Mouse (Mus musculus) T-helper 1 cell (primary cell): Measurements from ENCODE around the gene Ccdc120.

ENCODE experiments used
- in situ Hi-C: fragments of 300-600 bp; cut with MboI, MseI; formaldehyde crosslinking; loops from one replicate; pipeline ENCODE4 v1.15.1; 2025; ENCODE audit warnings: high pct_unique_total_duplicates

Ccdc120 gene

GRCm38 (mm10) chrX:7750432-7751116 is at the start of gene Ccdc120:
TSS of gene Ccdc120 (minus strand) at chrX:7750905.
- in situ Hi-C loops, result no loop called here

- in situ Hi-C loops, result no loop called here
Observed at GRCm38 (mm10) chrX:7797327-7797726, 46.6 kb upstream of the Ccdc120 start.

- in situ Hi-C loops, result no loop called here
Observed at GRCm38 (mm10) chrX:7795016-7795415, 44.3 kb upstream of the Ccdc120 start.

- in situ Hi-C loops, result no loop called here
Observed at GRCm38 (mm10) chrX:7793361-7793760, 42.7 kb upstream of the Ccdc120 start.

- in situ Hi-C loops, result no loop called here
Observed at GRCm38 (mm10) chrX:7790309-7790708, 39.6 kb upstream of the Ccdc120 start.

GRCm38 (mm10) chrX:7789542-7790136 is 38.9 kb upstream of the Ccdc120 start, which contains the start of gene Gripap1:
TSS of gene Gripap1 (plus strand) at chrX:7789765.
- in situ Hi-C loops, result no loop called here

GRCm38 (mm10) chrX:7782603-7783092 is 31.9 kb upstream of the Ccdc120 start:
- in situ Hi-C loops, result no loop called here

GRCm38 (mm10) chrX:7779294-7779693 is 28.6 kb upstream of the Ccdc120 start:
- in situ Hi-C loops, result no loop called here

GRCm38 (mm10) chrX:7778450-7779244 is 27.9 kb upstream of the Ccdc120 start:
- in situ Hi-C loops, result no loop called here

- in situ Hi-C loops, result no loop called here
Observed at GRCm38 (mm10) chrX:7776329-7777082, 25.8 kb upstream of the Ccdc120 start.

GRCm38 (mm10) chrX:7775501-7776205 is 24.9 kb upstream of the Ccdc120 start:
- in situ Hi-C loops, result no loop called here

GRCm38 (mm10) chrX:7772766-7773165 is 22.1 kb upstream of the Ccdc120 start:
- in situ Hi-C loops, result no loop called here

- in situ Hi-C loops, result no loop called here
Observed at GRCm38 (mm10) chrX:7769302-7770017, 18.8 kb upstream of the Ccdc120 start.

GRCm38 (mm10) chrX:7765764-7766163 is 15.1 kb upstream of the Ccdc120 start:
- in situ Hi-C loops, result no loop called here

GRCm38 (mm10) chrX:7765281-7765670 is 14.6 kb upstream of the Ccdc120 start:
- in situ Hi-C loops, result no loop called here

- in situ Hi-C loops, result no loop called here
Observed at GRCm38 (mm10) chrX:7764657-7765280, 14.1 kb upstream of the Ccdc120 start.

GRCm38 (mm10) chrX:7763631-7764393 is 13.1 kb upstream of the Ccdc120 start:
- in situ Hi-C loops, result no loop called here

- in situ Hi-C loops, result no loop called here
Observed at GRCm38 (mm10) chrX:7762921-7763197, 12.2 kb upstream of the Ccdc120 start.

GRCm38 (mm10) chrX:7762137-7762920 is 11.6 kb upstream of the Ccdc120 start, which contains the start of gene Tfe3:
TSS of gene Tfe3 (plus strand) at chrX:7762560.
- in situ Hi-C loops, result no loop called here
